Mouse (Mus musculus) embryo, embryonic 10 days (tissue): ENCODE data around the gene Bid.
"Not testable (repeated sequence)": the region's sequence is repeated elsewhere in the genome, so short reads cannot be mapped to it uniquely, and the experiment has no call there.

Experiments
- DNase-seq: peaks from one replicate; pipeline ENCODE4 v3.0.0-alpha.2; 2015; ENCODE audit warnings: low spot score

Bid gene

GRCm38 (mm10) chr6:120937104-120937617 lies 20.5 kb upstream of the Bid start:
- no peak for DNase-seq

- DNase-seq, result no peak
Observed at GRCm38 (mm10) chr6:120934176-120934575, 17.5 kb upstream of the Bid start.

- DNase-seq, result no peak
Observed at GRCm38 (mm10) chr6:120933670-120934069, 17.0 kb upstream of the Bid start.

- DNase-seq, result no peak
Observed at GRCm38 (mm10) chr6:120932597-120932996, 15.9 kb upstream of the Bid start.

GRCm38 (mm10) chr6:120930450-120931306 lies 14.0 kb upstream of the Bid start:
- DNase-seq, result no peak

GRCm38 (mm10) chr6:120929421-120929820 lies 12.8 kb upstream of the Bid start:
- DNase-seq, result no peak

GRCm38 (mm10) chr6:120927765-120928164 lies 11.1 kb upstream of the Bid start:
- DNase-seq, result no peak

GRCm38 (mm10) chr6:120926880-120927279 lies 10.2 kb upstream of the Bid start:
- DNase-seq, result no peak

- DNase-seq, result not testable (repeated sequence)
Observed at GRCm38 (mm10) chr6:120924791-120925321, 8.2 kb upstream of the Bid start.

GRCm38 (mm10) chr6:120917975-120918374 lies 1.3 kb upstream of the Bid start:
- no peak for DNase-seq

GRCm38 (mm10) chr6:120916972-120917881 lies 574 bp upstream of the Bid start:
- not testable (repeated sequence) for DNase-seq

- DNase-seq, result no peak
Observed at GRCm38 (mm10) chr6:120915649-120915975, 1.0 kb downstream of the Bid start.

GRCm38 (mm10) chr6:120914911-120915648 lies 1.6 kb downstream of the Bid start:
- DNase-seq, result peak; percentile 45

GRCm38 (mm10) chr6:120914533-120914910 lies 2.1 kb downstream of the Bid start:
- no peak for DNase-seq

- DNase-seq, result no peak
Observed at GRCm38 (mm10) chr6:120913783-120914182, 2.9 kb downstream of the Bid start.

GRCm38 (mm10) chr6:120912931-120913330 lies 3.7 kb downstream of the Bid start:
- no peak for DNase-seq

- no peak for DNase-seq
Observed at GRCm38 (mm10) chr6:120911213-120912007, 5.2 kb downstream of the Bid start.

GRCm38 (mm10) chr6:120909501-120909900 lies 7.2 kb downstream of the Bid start:
- DNase-seq, result no peak

GRCm38 (mm10) chr6:120907876-120908597 lies 8.6 kb downstream of the Bid start:
- not testable (repeated sequence) for DNase-seq

- DNase-seq, result no peak
Observed at GRCm38 (mm10) chr6:120906521-120906920, 10.1 kb downstream of the Bid start.
